Mouse (Mus musculus) forebrain, postnatal 0 days (tissue): ENCODE measurements around the gene Pip5k1a. TPM values are rescaled to one million over a fixed set of nuclear protein-coding genes. Genes with fewer than 3 reads are reported as not detected.
"Not testable (repeated sequence)": the region's sequence is repeated elsewhere in the genome, so short reads cannot be mapped to it uniquely, and the experiment has no call there.

Experiments
- ATAC-seq: fragments of 200-750 bp; cut with Nextera tagmentation; 2 replicates; pipeline ENCODE4 v1.8.0; 2017; ENCODE audit warnings: mild to moderate bottlenecking, moderate library complexity
- DNase-seq: peaks from one replicate; pipeline ENCODE4 v3.0.0-alpha.2; 2015
- H3K27ac ChIP-seq: fragments of 300-500 bp; sonication (generic); 2 replicates; pipeline ENCODE4 v1.5.1; 2014; ENCODE audit warnings: low read depth, mild to moderate bottlenecking, antibody characterized with exemption, low read length, moderate library complexity, mixed read lengths
- H3K27me3 ChIP-seq: fragments of 300-500 bp; sonication (generic); 2 replicates; pipeline ENCODE4 v1.6.1; 2014; ENCODE audit warnings: mild to moderate bottlenecking, low read length, mixed read lengths; ENCODE audit not compliant: insufficient read depth
- H3K36me3 ChIP-seq: fragments of 300-500 bp; sonication (generic); 2 replicates; pipeline ENCODE4 v1.6.1; 2014; ENCODE audit warnings: mild to moderate bottlenecking, moderate library complexity; ENCODE audit not compliant: insufficient read depth
- H3K4me1 ChIP-seq: fragments of 300-500 bp; sonication (generic); 2 replicates; pipeline ENCODE4 v1.6.1; 2014; ENCODE audit warnings: antibody characterized with exemption; ENCODE audit not compliant: insufficient read depth
- H3K4me2 ChIP-seq: fragments of 300-500 bp; sonication (generic); 2 replicates; pipeline ENCODE4 v1.6.1; 2014; ENCODE audit warnings: low read depth, mild to moderate bottlenecking, moderate library complexity
- H3K4me3 ChIP-seq: fragments of 300-500 bp; sonication (generic); 2 replicates; pipeline ENCODE4 v1.5.1; 2014; ENCODE audit warnings: low read depth, low read length, mixed read lengths
- H3K9ac ChIP-seq: fragments of 300-500 bp; sonication (generic); 2 replicates; pipeline ENCODE4 v1.6.1; 2014; ENCODE audit warnings: mild to moderate bottlenecking
- H3K9me3 ChIP-seq: fragments of 300-500 bp; sonication (generic); 2 replicates; pipeline ENCODE4 v1.6.1; 2016; ENCODE audit warnings: low read length
- CTCF ChIP-seq: sonication (generic); IDR thresholded peaks from 2 replicates; pipeline ENCODE4 v1.5.1; 2016; ENCODE audit warnings: antibody characterized with exemption, control low read depth, low read depth
- WGBS: fragments of 180-500 bp; shearing (Covaris S2); extraction: QIAGEN DNeasy Blood & Tissue Kit; methylation state at CpG from one replicate; pipeline ENCODE4 v1.1.7; 2014; 5-methylcytosine and 5-hydroxymethylcytosine counted together
- polyA plus RNA-seq: library from polyadenylated mRNA; unstranded; fragments of >200 nt; fragmentation: Nextera tagmentation; extraction: Ambion mirVana; gene quantifications from 2 replicates; pipeline ENCODE4 v1.2.1, GENCODE M21; 2015
- total RNA-seq: library from RNA; depleted of rRNA; stranded (reverse); fragments of >200 nt; gene quantifications from 2 replicates; pipeline ENCODE4 v1.2.3, GENCODE M21; 2014

The Pip5k1a gene
- total and polyA plus RNA-seq, 2 experiments from 2014 or later, result 14.5 to 22.6 TPM

- H3K4me3 ChIP-seq, result peak overlapping the region; percentile 86
- H3K4me1 ChIP-seq, result peaks cover 6% of the 10 kb centered on the region; the same call in 1 of the 2 replicates
- 0 out of 2 replicates have a peak overlapping the region, but pooled peaks have one; percentile 9 for H3K27ac ChIP-seq
- H3K9ac ChIP-seq, result peak overlapping the region; percentile 74; the same call in 1 of the 2 replicates
- ATAC-seq, result peak; percentile 48
- no peaks in the 10 kb centered on the region for H3K27me3 ChIP-seq
- H3K9me3 ChIP-seq, result no peaks in the 10 kb centered on the region
- no peaks in the 10 kb centered on the region; the same call in 1 of the 2 replicates for H3K36me3 ChIP-seq
- peak overlapping the region; percentile 58 for H3K4me2 ChIP-seq
- no peak for DNase-seq
- no peak for TF ChIP-seq CTCF
- 30% methylated on average over 7 of the region's 7 CpGs for WGBS
Observed at GRCm38 (mm10) chr3:95042838-95043229, 63.9 kb downstream of the Pip5k1a start.

- Histone ChIP-seq H3K9me3 (no peaks in the 10 kb centered on the region), H3K4me1 (peaks cover 6% of the 10 kb centered on the region; the same call in 1 of the 2 replicates), H3K4me3 (peak within 1 kb of the TSS; percentile 86), H3K36me3 (no peaks in the 10 kb centered on the region; the same call in 1 of the 2 replicates), H3K4me2 (peak within 1 kb of the TSS; percentile 58), H3K27me3 (no peaks in the 10 kb centered on the region), H3K27ac (peak within 1 kb of the TSS; percentile 71), H3K9ac (peak within 1 kb of the TSS; percentile 74)
- WGBS, result under 1% methylated on average over 36 of the region's 36 CpGs
- no peak for TF ChIP-seq CTCF
- ATAC-seq, result peak; percentile 100
- peak; percentile 97 for DNase-seq
Observed at GRCm38 (mm10) chr3:95042166-95042837, 64.4 kb downstream of the Pip5k1a start, which contains the start of gene Psmd4. Psmd4 (minus strand) TSS chr3:95042614.

- H3K4me2 ChIP-seq, result peak overlapping the region; percentile 58
- no peak for ATAC-seq
- peak overlapping the region; percentile 74 for H3K9ac ChIP-seq
- WGBS, result 14% methylated on average over 3 of the region's 3 CpGs
- no peak for TF ChIP-seq CTCF
- H3K27ac ChIP-seq, result no peak overlapping the region
- H3K4me1 ChIP-seq, result peaks cover 6% of the 10 kb centered on the region; the same call in 1 of the 2 replicates
- H3K4me3 ChIP-seq, result peak overlapping the region; percentile 86
- no peak for DNase-seq
- H3K27me3 ChIP-seq, result no peaks in the 10 kb centered on the region
- peaks cover under 1% of the 10 kb centered on the region; the same call in 1 of the 2 replicates for H3K36me3 ChIP-seq
- no peaks in the 10 kb centered on the region for H3K9me3 ChIP-seq
Observed at GRCm38 (mm10) chr3:95041625-95042024, 65.1 kb downstream of the Pip5k1a start.

GRCm38 (mm10) chr3:95029953-95030352 lies 76.8 kb downstream of the Pip5k1a start:
- Histone ChIP-seq H3K9me3 (no peaks in the 10 kb centered on the region), H3K4me2 (no peak overlapping the region), H3K27ac (no peak overlapping the region), H3K27me3 (no peaks in the 10 kb centered on the region), H3K36me3 (peaks cover 50% of the 10 kb centered on the region), H3K9ac (no peak overlapping the region), H3K4me3 (no peak overlapping the region), H3K4me1 (no peaks in the 10 kb centered on the region)
- ATAC-seq, result no peak
- 79% methylated on average over 3 of the region's 3 CpGs for WGBS
- no peak for DNase-seq
- TF ChIP-seq CTCF, result peak; percentile 33; the same call in 1 of the 2 replicates

- not testable (repeated sequence) for H3K4me1 ChIP-seq, ATAC-seq, DNase-seq, H3K27me3 ChIP-seq, H3K4me3 ChIP-seq, H3K27ac ChIP-seq, H3K9ac ChIP-seq, H3K4me2 ChIP-seq, H3K9me3 ChIP-seq
- 78% methylated on average over 3 of the region's 3 CpGs for WGBS
- peaks cover 44% of the 10 kb centered on the region for H3K36me3 ChIP-seq
Observed at GRCm38 (mm10) chr3:95029291-95029827, 77.4 kb downstream of the Pip5k1a start.

- no peak for ATAC-seq
- no peak overlapping the region for H3K4me2 ChIP-seq
- TF ChIP-seq CTCF, result no peak
Observed at GRCm38 (mm10) chr3:95028603-95029002, 78.1 kb downstream of the Pip5k1a start.

GRCm38 (mm10) chr3:95027701-95028100 lies 79.0 kb downstream of the Pip5k1a start:
- peak; percentile 64 for DNase-seq
- H3K27ac ChIP-seq, result no peak overlapping the region
- H3K4me1 ChIP-seq, result no peaks in the 10 kb centered on the region
- H3K9me3 ChIP-seq, result no peaks in the 10 kb centered on the region
- 58% methylated on average over 5 of the region's 5 CpGs for WGBS
- H3K27me3 ChIP-seq, result no peaks in the 10 kb centered on the region
- H3K36me3 ChIP-seq, result peaks cover 27% of the 10 kb centered on the region
- no peak for TF ChIP-seq CTCF
- peak; percentile 72 for ATAC-seq
- no peak overlapping the region for H3K4me2 ChIP-seq
- no peak overlapping the region for H3K4me3 ChIP-seq
- no peak overlapping the region for H3K9ac ChIP-seq

More at GRCm38 (mm10) chr3:95028603-95029002, 78.1 kb downstream of the Pip5k1a start:
- Histone ChIP-seq H3K27me3 (no peaks in the 10 kb centered on the region), H3K27ac (no peak overlapping the region), H3K9ac (no peak overlapping the region), H3K36me3 (peaks cover 36% of the 10 kb centered on the region), H3K4me1 (no peaks in the 10 kb centered on the region), H3K4me3 (no peak overlapping the region), H3K9me3 (no peaks in the 10 kb centered on the region)
- no peak for DNase-seq
- WGBS, result 87% methylated on average over 3 of the region's 3 CpGs
